7 mouse cellular contexts compared by ENCODE assay signal in the genomic region with DNA sequence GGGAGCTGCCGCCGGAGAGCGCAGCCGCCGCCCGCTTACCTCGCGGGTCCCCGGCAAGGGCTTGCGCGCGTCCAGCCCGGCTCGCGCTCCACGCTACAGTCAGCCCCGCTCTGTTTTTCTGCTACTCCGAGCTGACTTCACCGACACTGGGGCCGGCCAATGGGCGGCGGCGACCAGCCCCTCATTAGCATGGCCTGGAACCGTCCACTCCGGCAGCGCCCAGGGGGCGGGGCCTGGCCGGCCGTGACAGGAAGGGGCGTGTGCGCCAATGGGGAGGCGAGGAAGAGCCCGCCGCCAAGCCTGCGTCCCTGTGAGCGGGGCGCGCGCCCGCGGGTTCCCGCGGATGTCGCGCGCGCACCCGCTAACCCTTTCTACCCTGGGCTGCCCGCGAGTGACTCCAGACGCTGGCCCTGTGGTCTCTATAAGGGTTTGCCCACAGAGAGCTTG. TPM values are rescaled to one million over a fixed set of nuclear protein-coding genes. Genes with fewer than 3 reads are reported as not detected.
DNase-seq lines count a peak whose midpoint lies in the region; ATAC-seq and TF ChIP-seq lines count a peak whose summit lies in the region.

A gene (minus strand): TSS at position 148 of the 447 bp plus-strand sequence.

- TF ChIP-seq POLR2A in small intestine, adult 2 months (IDR thresholded peaks at IDR 0.05; ENCODE audit: low read depth, low read length): peak; percentile 99

- peak; percentile 98 for ATAC-seq in intestine, postnatal 0 days
- peak; percentile 99 for ATAC-seq in midbrain, embryonic 12.5 days (ENCODE audit: low FRiP score, low read depth)

- peak within 1 kb of the TSS; percentile 87 for H3K27ac ChIP-seq in embryonic facial prominence, embryonic 10.5 days (replicated peaks)
- H3K27ac ChIP-seq in intestine, postnatal 0 days (ENCODE audit: low read depth, low read length): peak within 1 kb of the TSS; percentile 80
- peak within 1 kb of the TSS; percentile 90 for H3K27ac ChIP-seq in midbrain, embryonic 12.5 days (replicated peaks)
- H3K27ac ChIP-seq in small intestine, adult 2 months (ENCODE audit: insufficient read depth, low read depth, low read length): peak within 1 kb of the TSS; percentile 69

- WGBS in embryonic facial prominence, embryonic 10.5 days: under 1% methylated on average over 51 of the region's 51 CpGs
- WGBS in intestine, postnatal 0 days: under 1% methylated on average over 51 of the region's 51 CpGs
- WGBS in midbrain, embryonic 12.5 days: under 1% methylated on average over 50 of the region's 51 CpGs
- WGBS in small intestine, adult 2 months: 1% methylated on average over 51 of the region's 51 CpGs

- no peaks in the 10 kb centered on the region for H3K9me3 ChIP-seq in embryonic facial prominence, embryonic 10.5 days
- no peaks in the 10 kb centered on the region for H3K9me3 ChIP-seq in intestine, postnatal 0 days (ENCODE audit: control insufficient read depth)
- H3K9me3 ChIP-seq in midbrain, embryonic 12.5 days: no peaks in the 10 kb centered on the region

- peak within 1 kb of the TSS; percentile 90 for H3K4me2 ChIP-seq in intestine, postnatal 0 days (replicated peaks; ENCODE audit: low read depth)
- peak within 1 kb of the TSS; percentile 81 for H3K4me2 ChIP-seq in midbrain, embryonic 12.5 days (replicated peaks)

- intact Hi-C loops in left cerebral cortex, postnatal 4 days (cut with DNase I): loop anchor here (5.0 kb wide), 1 partner anchor 101 kb away; no protein-coding TSS in a partner anchor

- DNase-seq in adrenal gland, postnatal 10 days: peak; percentile 98
- peak; percentile 98 for DNase-seq in embryonic facial prominence, embryonic 10.5 days (ENCODE audit: low spot score)
- no peak for DNase-seq in gonadal fat pad, adult 2 months (ENCODE audit: low read depth)
- DNase-seq in left cerebral cortex, postnatal 4 days: peak; percentile 98

- TF ChIP-seq CTCF in intestine, postnatal 0 days (IDR thresholded peaks at IDR 0.05; ENCODE audit: low read depth): no peak
- TF ChIP-seq CTCF in small intestine, adult 2 months (IDR thresholded peaks at IDR 0.05; ENCODE audit: extremely low read depth, insufficient read length, insufficient replicate concordance, low read depth, low read length): no peak

- H3K9ac ChIP-seq in intestine, postnatal 0 days (ENCODE audit: low read depth, low read length): peak within 1 kb of the TSS; percentile 77
- H3K9ac ChIP-seq in midbrain, embryonic 12.5 days (replicated peaks): peak within 1 kb of the TSS; percentile 80

- H3K27me3 ChIP-seq in embryonic facial prominence, embryonic 10.5 days (replicated peaks; ENCODE audit: low read depth, poor library complexity, severe bottlenecking): no peaks in the 10 kb centered on the region
- no peaks in the 10 kb centered on the region for H3K27me3 ChIP-seq in intestine, postnatal 0 days (replicated peaks; ENCODE audit: control insufficient read depth, insufficient read depth, low read length)
- no peaks in the 10 kb centered on the region for H3K27me3 ChIP-seq in midbrain, embryonic 12.5 days
- H3K27me3 ChIP-seq in small intestine, adult 2 months (ENCODE audit: control insufficient read depth, insufficient read depth, low read length): no peaks in the 10 kb centered on the region

- H3K36me3 ChIP-seq in embryonic facial prominence, embryonic 10.5 days (replicated peaks): no peaks in the 10 kb centered on the region
- H3K36me3 ChIP-seq in intestine, postnatal 0 days (ENCODE audit: control insufficient read depth, insufficient read depth): no peaks in the 10 kb centered on the region
- no peaks in the 10 kb centered on the region for H3K36me3 ChIP-seq in midbrain, embryonic 12.5 days
- no peaks in the 10 kb centered on the region for H3K36me3 ChIP-seq in small intestine, adult 2 months (ENCODE audit: control insufficient read depth, insufficient read depth, low read length)

- peaks cover 22% of the 10 kb centered on the region for H3K4me1 ChIP-seq in embryonic facial prominence, embryonic 10.5 days
- H3K4me1 ChIP-seq in intestine, postnatal 0 days (replicated peaks; ENCODE audit: control insufficient read depth, insufficient read depth, low read length): 0 out of 2 replicates have a peak, but pooled peaks cover 3% of the 10 kb centered on the region
- peaks cover 20% of the 10 kb centered on the region for H3K4me1 ChIP-seq in midbrain, embryonic 12.5 days
- peaks cover 5% of the 10 kb centered on the region; the same call in 1 of the 2 replicates for H3K4me1 ChIP-seq in small intestine, adult 2 months (ENCODE audit: control insufficient read depth, insufficient read depth, insufficient read length, low read length)

- H3K4me3 ChIP-seq in embryonic facial prominence, embryonic 10.5 days: peak within 1 kb of the TSS; percentile 82
- peak within 1 kb of the TSS; percentile 73 for H3K4me3 ChIP-seq in intestine, postnatal 0 days (ENCODE audit: low read depth, low read length)
- peak within 1 kb of the TSS; percentile 75 for H3K4me3 ChIP-seq in midbrain, embryonic 12.5 days
- H3K4me3 ChIP-seq in small intestine, adult 2 months (ENCODE audit: low read depth, low read length): peak within 1 kb of the TSS; percentile 89

RNA-seq across cellular contexts. Expression of the gene that starts here (rescaled TPM):
- total RNA-seq in adrenal gland, postnatal 10 days (2021): 100 to 1,000 TPM; 172 to 181 TPM
- polyA plus RNA-seq in embryonic facial prominence, embryonic 10.5 days (2016; fragmentation: Nextera tagmentation; extraction: Ambion mirVana): 40.7 and 41.1 TPM in 2 replicates
- polyA plus RNA-seq in gonadal fat pad, adult 2 months (2012; rRNA removed): 113 and 122 TPM in 2 replicates
- 73.8 and 86.2 TPM in 2 replicates for polyA plus RNA-seq in intestine, postnatal 0 days (2015; fragmentation: Nextera tagmentation; extraction: Ambion mirVana)
- 100 to 1,000 TPM; 141 to 154 TPM for total RNA-seq in left cerebral cortex, postnatal 4 days (2021)
- 62.1 and 79.4 TPM in 2 replicates for polyA plus RNA-seq in midbrain, embryonic 12.5 days (2016; fragmentation: Nextera tagmentation; extraction: Ambion mirVana)
- polyA plus RNA-seq in small intestine, adult 2 months (2012; rRNA removed): 8.8 and 13.2 TPM in 2 replicates
